Mouse (Mus musculus): Measurements from ENCODE around the gene Zc2hc1b. TPM values are rescaled to one million over a fixed set of nuclear protein-coding genes. Genes with fewer than 3 reads are reported as not detected.

The Zc2hc1b gene
- polyA plus RNA-seq, 1 experiment = not detected

GRCm38 (mm10) chr10:13109781-13110180, 68.0 kb downstream of the Zc2hc1b start:
- Histone ChIP-seq H3K4me3 (ENCODE audit: insufficient read depth, low read depth, low read length) (no peak overlapping the region), H3K27ac (replicated peaks; ENCODE audit: low read depth, low read length) (no peak overlapping the region), H3K4me1 (ENCODE audit: control insufficient read depth, insufficient read depth, insufficient read length, low read length) (no peaks in the 10 kb centered on the region)

GRCm38 (mm10) chr10:13108847-13109246, 69.0 kb downstream of the Zc2hc1b start:
- Histone ChIP-seq H3K4me1 (ENCODE audit: control insufficient read depth, insufficient read depth, insufficient read length, low read length) (no peaks in the 10 kb centered on the region), H3K27ac (replicated peaks; ENCODE audit: low read depth, low read length) (no peak overlapping the region), H3K4me3 (ENCODE audit: insufficient read depth, low read depth, low read length) (no peak overlapping the region)

DNA sequence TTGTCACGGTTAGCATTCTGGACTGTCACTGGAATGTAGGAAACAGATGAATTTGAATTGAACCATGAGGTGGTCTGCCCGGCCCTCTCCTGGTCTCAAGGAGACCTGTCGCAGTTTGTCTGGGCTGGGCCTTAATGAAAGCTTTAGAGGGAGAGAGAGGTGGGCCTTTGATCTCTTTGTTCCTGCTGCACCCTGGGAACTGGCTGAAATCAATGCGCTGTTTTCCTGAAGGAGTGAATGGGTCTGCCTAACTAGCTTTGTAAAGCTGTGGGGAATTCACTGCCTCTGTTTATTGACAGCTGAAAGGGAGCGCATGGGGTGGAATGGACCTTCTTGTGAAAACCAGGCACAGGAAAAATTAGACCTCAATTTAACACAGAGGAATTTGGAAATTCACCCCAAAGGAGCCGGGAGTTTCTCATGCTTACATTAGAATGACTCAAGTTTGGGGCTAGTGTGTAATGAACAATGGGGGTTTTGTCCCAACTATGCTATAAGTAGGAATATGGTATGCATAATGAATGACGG, 69.7 kb downstream of the Zc2hc1b start:
- H3K4me1 ChIP-seq (ENCODE audit: control insufficient read depth, insufficient read depth, insufficient read length, low read length) = no peaks in the 10 kb centered on the region
- H3K4me3 ChIP-seq (ENCODE audit: insufficient read depth, low read depth, low read length) = no peak overlapping the region
- H3K27ac ChIP-seq (replicated peaks; ENCODE audit: low read depth, low read length) = no peak overlapping the region

DNA sequence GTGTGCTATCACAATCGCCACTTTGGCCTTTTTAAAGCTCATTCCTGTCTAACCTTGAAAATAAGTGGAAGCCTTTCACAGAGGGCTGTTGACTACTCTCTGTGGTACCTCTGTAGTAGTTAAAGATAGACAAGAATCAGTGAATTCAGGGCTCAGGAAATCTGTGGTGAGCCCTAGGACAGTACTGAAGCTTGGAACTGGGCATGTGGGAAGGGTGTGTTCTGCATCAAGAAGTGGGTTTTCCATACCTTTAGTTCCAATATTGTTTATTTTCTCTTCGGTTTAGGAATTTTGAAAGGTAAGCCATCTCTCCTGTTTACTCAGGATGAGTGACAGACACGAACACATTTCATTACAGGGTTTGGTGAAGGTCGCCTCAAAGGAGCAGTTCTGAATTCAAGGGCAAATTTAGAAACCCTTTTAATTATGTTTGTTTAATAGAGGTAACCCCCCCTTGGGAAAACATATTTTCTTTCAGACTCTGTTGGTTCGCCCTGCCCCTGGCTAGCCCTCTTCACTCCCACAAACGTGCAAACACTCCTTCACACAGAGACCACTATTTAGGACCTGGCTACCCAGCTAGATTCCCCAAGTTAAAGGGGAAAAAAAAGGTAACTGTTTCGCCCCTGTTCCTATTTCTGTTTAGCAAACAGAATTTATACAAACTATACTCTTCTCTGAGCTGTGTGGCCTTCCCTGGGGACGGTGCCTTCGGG, 70.8 kb downstream of the Zc2hc1b start:
- no peaks in the 10 kb centered on the region for H3K4me1 ChIP-seq (ENCODE audit: control insufficient read depth, insufficient read depth, insufficient read length, low read length)
- no peak overlapping the region for H3K4me3 ChIP-seq (ENCODE audit: insufficient read depth, low read depth, low read length)
- no peak overlapping the region for H3K27ac ChIP-seq (replicated peaks; ENCODE audit: low read depth, low read length)

DNA sequence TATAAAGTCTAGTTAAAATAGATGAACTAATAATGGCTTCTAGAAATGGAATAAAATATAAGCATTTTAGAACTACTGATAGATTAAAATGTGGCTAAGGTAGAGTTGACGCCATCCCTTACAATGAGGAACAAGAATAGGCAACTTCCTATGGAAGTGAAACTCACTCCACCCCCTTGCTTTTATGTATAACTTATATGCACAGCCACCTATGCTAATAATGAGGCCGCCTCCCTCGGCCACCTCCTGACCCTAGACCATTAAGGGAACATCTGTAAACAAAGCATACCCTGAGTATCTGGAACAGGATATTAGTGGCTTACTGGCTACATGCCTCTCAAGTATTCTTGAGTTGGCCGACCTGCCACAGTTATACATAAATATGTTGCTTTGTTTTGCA, 74.0 kb downstream of the Zc2hc1b start:
- no peaks in the 10 kb centered on the region for H3K4me1 ChIP-seq (ENCODE audit: control insufficient read depth, insufficient read depth, insufficient read length, low read length)
- H3K4me3 ChIP-seq (ENCODE audit: insufficient read depth, low read depth, low read length) = no peak overlapping the region
- H3K27ac ChIP-seq (replicated peaks; ENCODE audit: low read depth, low read length) = no peak overlapping the region

DNA sequence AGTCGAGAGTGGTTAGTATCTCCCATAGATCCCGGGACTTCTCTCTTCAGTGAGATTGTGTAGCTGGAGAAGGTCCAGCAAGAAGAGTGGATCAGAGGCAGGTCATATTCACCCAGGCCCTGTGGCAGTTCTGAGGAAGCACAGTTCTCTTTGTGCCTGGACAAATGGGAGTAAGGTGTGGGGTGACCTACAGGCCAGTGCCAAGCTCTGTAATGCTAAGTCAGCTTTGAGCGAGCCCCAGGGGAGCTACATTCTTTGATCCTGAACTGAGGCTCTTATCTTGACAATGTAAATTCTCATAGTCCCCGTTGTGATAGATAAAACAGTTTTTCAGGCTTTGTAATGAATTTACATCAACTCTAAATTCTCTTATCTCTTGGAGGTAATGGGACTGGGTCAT, 75.5 kb downstream of the Zc2hc1b start:
- no peak overlapping the region for H3K27ac ChIP-seq (replicated peaks; ENCODE audit: low read depth, low read length)
- H3K4me1 ChIP-seq (ENCODE audit: control insufficient read depth, insufficient read depth, insufficient read length, low read length) = no peaks in the 10 kb centered on the region
- H3K4me3 ChIP-seq (ENCODE audit: insufficient read depth, low read depth, low read length) = no peak overlapping the region

DNA sequence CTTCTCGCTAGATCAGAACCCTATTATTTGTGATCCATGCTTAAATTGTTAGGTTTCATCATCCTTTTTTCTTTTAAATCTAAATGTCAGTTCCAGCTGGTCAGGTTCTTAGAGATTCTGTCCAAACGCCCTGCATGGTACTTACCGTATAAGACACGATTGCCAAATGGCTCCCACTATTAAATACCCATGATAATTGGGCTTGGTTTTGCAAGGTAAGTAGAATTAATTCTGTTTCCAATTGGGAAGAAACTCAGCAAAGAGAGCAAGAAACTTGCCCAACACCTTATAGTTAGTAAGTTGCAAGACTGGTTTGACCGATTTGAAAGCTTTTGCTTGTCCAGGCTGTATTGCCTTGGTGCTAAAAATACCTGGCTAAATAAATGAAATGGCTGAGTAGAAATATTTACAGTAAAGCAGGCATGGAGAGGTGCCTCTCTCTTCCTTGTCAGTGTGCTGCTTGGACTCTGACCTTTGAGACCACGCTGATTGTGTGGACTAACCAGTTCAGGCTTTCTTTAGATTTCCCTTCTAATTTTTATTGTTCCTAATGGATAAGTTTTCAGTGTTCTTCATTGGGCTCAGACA, 77.7 kb downstream of the Zc2hc1b start:
- H3K27ac ChIP-seq (replicated peaks; ENCODE audit: low read depth, low read length) = no peak overlapping the region

More for the DNA sequence above, 77.7 kb downstream of the Zc2hc1b start:
- H3K4me1 ChIP-seq (ENCODE audit: control insufficient read depth, insufficient read depth, insufficient read length, low read length) = no peaks in the 10 kb centered on the region
- no peak overlapping the region for H3K4me3 ChIP-seq (ENCODE audit: insufficient read depth, low read depth, low read length)

Other genes starting within 250 kb of the Zc2hc1b start
- 0.99 and 1.0 TPM in 2 replicates for gene Stx11, start 213.7 kb downstream of the Zc2hc1b start, polyA plus RNA-seq (2012; ENCODE audit: insufficient read depth, insufficient read length, missing spikeins)
- gene Sf3b5, start 172.7 kb downstream of the Zc2hc1b start, polyA plus RNA-seq (2012; ENCODE audit: insufficient read depth, insufficient read length, missing spikeins) = 12.4 and 13.7 TPM in 2 replicates
- gene Plagl1, start 117.5 kb downstream of the Zc2hc1b start, polyA plus RNA-seq (2012; ENCODE audit: insufficient read depth, insufficient read length, missing spikeins) = 1.4 and 3.1 TPM in 2 replicates
- 12.1 and 13.1 TPM in 2 replicates for gene Ltv1, start 15.1 kb upstream of the Zc2hc1b start, polyA plus RNA-seq (2012; ENCODE audit: insufficient read depth, insufficient read length, missing spikeins)